Mouse (Mus musculus) liver, postnatal 0 days (tissue): ENCODE measurements around the gene Acot13.

Experiments
- CTCF ChIP-seq: sonication (generic); IDR thresholded peaks from 2 replicates; pipeline ENCODE4 v1.5.1; 2016; ENCODE audit warnings: antibody characterized with exemption, low read depth
- EP300 ChIP-seq: IDR thresholded peaks from 2 replicates; pipeline ENCODE4 v1.6.1; 2016; ENCODE audit warnings: antibody characterized with exemption, low read depth, mild to moderate bottlenecking

GRCm38 (mm10) chr13:24819931-24820330 lies 11.4 kb downstream of the Acot13 start:
- TF ChIP-seq CTCF (no peak), EP300 (no peak)
